Mouse (Mus musculus) retina, embryonic 14.5 days (tissue): ENCODE results near the gene Itga9.

ENCODE experiments used
- DNase-seq: peaks from one replicate; pipeline ENCODE4 v3.0.0-alpha.2; 2015; ENCODE audit warnings: low spot score

Itga9 gene

DNA sequence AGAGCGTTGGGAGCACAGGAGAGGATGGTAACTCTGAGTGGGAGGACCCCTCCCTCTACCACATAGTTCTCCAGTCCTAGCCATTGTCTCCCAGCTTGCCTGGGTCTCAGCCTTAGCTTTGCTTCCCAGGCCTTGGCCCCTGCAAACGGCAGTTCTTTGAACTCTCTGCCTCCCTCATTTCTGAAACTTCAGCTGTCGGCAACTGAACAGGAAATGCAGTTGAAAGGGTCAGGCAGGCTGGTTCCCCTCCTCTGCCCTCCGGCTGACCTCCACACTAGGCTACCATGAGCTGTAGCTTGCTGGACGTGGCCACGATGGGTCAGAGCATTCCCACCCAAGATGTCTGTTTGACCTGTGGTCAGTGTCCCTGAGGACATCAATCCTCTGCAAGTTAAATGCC is 48.5 kb downstream of the Itga9 start:
- no peak for DNase-seq

DNA sequence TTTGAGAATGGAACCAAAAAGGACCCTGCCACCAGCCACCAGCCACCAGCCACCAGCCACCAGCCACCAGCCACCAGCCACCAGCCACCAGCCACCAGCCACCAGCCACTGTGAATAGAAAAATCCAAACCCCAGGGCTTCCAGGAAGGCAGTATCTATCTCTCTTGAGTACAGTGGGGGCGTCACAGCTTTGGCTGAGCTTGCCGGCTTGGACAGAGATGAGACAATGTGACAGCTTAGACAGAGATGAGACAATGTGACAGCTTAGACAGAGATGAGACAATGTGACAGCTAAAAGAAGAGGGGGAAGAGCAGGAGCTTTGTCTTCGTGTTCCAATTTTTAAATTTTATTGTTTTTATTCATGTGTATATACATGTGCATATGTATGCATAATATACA is 49.2 kb downstream of the Itga9 start:
- no peak for DNase-seq

DNA sequence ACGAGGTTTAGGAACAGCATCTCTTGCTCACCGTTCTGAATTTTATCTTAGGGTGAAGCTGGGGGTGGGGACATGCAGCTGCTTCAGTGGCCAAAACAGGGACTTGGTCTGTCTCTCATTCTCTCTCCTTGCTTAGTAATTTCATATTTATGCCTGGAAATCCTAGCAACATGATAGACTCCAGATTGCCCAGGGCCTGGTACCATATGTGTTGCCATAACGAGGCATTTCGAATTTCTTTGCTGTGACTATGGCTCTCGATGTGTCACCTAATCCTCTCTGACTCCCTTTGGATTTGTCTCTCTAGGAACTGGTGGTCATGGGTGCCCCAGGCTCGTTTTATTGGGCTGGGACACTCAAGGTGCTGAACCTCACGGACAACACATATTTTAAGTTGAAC is 51.7 kb downstream of the Itga9 start:
- no peak for DNase-seq

DNA sequence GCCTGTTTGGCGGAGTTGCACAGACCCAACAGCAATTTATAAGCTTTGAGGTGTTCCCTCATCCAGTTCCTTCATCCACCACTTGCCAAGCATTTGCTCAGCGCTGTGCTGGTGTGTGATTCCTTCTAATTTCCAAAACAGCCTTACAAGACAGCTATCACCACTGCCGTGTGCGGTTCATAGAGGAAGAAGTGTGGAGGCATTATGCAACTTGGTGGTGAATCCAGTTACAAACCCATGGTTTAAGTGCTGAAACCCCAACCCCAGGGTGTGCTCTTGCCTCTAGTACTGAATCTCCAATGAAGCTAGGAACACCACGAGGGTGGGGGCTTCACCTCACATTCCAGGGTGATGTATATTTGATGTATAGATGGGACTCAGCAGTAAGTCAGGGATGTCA is 53.3 kb downstream of the Itga9 start:
- no peak for DNase-seq

DNA sequence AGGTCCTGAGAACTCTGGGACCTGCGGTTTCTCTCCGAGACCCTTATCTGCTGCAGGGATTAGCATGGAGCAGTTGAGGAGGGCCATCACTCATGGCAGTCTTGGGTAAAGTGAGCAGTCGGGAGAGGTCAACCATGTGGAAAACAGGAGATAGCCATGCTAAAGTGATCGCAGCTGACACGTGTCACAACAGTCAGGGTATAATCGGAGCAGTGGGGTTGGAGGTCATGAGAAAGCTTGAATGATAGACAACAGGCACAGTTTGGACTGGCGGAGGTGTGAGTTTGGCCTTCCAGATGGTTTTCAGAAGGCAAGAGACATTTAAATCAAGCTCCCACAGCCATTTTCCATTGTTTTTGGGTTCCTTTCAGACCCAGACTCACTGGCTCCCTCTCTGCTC is 53.8 kb downstream of the Itga9 start:
- DNase-seq = peak; percentile 39

DNA sequence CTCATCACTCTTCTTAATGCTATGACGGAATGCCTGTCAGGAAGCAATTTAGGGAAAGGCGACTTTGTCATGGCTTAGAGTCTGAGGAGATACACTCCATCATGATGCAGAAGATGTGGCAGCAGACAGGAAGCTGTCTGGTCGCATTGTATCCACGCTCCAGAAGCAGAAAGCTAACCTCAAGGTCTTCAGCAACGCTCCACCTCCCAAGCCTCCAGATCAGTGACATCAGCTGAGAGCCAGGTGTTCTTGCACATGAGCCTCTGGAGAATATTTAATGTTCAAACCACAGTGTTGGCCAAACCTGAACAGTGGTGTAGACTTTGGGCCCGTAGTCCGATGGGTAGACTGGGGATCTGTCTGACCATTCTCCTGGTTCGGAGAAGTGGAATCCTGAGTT is 55.5 kb downstream of the Itga9 start:
- DNase-seq = no peak

DNA sequence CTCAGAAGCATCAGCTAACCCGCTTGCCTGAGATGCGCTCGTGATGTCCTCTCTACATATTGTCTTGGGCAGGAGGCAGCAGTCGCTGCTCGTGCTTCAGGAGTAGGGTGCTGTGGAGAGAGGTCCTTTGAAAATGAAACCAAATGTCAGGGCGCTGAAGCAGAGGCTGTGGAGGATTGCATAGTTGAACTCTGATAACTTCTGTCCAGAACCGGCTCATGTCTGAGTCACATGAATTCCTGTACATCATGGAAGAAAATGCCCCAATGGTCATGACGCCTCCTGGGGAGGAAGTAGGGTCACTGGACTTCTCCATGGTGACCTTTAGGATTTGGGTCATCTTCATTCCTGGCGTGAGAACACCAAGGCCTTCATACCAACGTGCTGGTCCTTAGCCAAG is 56.0 kb downstream of the Itga9 start:
- no peak for DNase-seq

DNA sequence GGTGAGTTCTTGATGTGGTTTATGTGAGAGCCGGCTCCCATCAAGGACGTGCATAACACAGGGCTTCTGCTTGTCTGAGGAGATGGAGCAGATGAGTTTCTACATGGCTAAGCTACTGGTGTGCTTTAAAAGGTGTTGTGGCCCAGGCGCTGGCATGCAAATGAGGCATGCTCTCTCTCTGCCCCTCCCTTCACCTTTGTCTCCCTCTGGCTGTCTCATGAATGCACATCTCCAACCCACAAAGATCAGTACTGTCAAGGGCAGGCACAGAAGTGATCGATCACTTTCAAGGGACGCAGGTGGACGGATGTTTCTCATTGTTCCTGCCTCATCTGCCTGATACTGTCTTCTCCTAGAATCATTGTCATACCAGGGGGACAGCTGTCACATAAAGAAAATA is 57.4 kb downstream of the Itga9 start:
- no peak for DNase-seq

DNA sequence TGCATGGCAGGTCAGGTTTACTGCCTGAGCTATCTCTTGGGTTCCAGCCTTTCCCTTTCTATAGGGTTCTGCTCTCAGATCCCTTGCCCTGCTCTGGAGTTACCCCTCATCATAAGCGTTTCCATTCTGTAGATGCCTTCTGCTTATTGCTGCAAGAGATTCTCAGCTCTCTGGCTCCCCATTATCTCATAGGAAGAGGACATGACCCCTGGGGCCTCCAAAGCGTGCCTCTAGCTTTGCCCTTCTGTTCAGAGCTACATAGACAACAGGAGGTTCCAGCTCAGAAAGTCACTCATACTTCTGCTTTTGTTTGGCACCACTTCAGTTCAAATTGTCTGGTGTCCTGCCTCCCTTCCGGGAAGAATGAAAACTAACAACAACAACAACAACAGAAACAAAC is 59.6 kb downstream of the Itga9 start:
- DNase-seq = no peak

DNA sequence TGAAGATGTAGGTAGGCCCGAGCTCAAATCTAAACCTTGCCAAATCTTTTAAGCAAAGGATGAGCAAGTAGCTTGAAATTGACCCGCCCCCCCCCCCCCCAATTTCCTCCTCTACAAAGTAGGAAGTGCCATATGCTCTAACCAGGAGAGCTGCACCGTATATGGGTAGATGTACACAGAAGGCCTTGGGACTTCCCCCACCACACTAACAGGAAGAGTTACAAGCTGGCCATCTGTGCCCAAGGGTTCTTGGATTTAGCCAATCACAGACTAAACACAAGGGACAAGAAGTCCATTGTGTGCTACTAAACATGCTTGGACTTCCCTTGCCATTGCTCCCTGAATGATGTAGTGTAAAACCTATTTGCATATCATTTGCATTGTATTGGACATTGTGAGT is 63.2 kb downstream of the Itga9 start:
- no peak for DNase-seq

DNA sequence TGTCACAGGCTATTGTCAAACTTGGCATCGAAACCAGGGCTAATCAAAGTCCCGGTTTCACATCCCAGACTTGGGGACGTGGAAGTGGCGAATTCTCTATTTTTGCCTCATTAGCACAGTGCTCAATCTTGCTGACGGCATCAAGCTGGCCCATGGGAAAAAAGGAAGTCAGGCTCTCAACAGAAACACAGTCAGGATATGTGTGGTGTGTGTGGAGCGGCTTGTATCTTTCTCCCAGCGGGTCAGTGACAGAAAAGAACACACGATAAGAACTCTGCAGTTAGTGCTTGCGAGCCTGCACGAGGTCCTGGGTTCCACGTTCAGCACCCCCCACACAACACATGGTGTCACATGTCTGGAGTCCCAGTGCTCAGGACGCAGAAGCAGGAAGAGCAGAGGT is 67.8 kb downstream of the Itga9 start:
- DNase-seq = no peak

DNA sequence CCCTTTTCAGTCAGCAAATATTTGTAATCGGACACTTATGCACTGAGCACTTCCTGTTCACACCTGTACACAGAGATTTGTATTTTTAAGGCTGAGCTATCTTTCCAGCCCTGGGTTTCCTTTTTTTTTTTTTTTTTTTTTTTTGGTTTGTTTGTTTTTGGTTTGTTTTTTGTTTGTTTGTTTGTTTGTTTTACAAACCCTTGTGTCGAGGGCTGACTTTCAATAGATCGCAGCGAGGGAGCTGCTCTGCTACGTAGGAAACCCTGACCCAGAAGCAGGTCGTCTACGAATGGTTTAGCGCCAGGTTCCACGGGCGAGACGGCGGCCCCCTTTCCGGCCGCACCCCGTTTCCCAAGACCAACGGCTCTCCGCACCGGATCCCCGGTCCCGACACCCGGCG is 68.3 kb downstream of the Itga9 start:
- no peak for DNase-seq

DNA sequence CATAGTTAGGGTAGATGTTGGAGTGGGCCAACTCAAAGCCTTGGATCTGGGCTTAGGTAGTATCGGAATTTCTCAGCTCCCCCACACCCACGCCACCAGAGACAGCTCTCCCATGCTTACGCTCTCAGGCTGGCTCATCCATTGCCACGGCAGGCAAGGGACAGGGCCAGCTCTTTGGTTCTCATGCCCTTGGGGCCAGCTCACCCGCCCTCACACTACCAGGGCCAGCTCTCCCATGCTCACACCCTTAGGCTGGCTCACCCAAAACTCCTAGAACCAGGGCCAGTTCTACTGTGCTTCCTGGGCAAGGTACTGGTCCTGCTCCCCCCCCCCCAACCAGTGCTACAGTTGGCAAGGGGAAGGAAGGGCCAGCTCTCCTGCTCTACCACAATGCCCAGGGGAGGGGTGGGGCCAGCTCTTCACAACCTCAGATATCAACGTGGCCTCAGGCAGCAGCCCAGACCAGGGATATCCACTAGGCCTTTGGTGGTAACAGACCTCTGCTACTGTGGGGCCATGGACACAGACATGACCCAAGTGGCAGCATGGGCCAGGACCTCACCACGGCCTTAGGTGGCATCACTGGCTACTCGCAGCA is 69.2 kb downstream of the Itga9 start:
- DNase-seq = no peak

DNA sequence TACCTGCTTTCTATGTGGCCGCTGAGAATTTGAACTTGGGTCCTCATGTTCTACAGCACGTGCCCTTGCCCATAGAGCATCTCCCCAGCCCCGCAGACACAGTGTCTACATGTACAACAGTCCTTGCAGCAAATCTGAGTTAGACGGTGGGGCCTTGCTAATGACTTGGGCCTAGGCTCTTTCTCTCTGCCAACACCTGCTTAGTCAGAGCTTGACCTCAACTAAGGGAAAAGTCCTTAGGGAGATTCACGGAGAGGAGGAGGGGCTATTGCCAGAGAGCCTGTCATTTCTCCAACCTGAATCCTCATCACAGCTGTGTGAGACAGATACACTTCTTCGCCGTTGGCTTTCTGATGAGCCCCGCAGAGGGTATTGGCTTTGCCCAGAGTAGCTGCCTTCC is 70.2 kb downstream of the Itga9 start:
- DNase-seq = no peak

DNA sequence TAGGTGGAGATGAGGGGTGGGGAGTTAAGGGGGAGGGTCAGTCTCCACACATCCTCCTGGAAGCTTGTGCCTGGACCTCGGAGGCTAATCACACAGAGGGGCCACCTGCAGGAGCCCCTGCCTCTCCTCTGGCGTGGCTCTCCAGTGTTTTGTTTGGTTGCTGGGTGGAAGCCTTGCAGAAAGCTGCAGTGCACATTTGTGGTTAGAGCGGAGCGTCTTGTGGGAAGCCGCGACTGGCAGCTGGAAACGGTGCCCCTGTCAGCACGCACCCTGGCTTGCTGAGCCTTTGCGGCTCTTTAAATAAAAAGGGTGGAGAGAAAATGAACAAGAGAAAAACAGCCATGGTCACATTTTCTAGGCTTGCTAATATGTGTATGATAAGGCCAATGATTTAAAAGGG is 70.9 kb downstream of the Itga9 start:
- no peak for DNase-seq

DNA sequence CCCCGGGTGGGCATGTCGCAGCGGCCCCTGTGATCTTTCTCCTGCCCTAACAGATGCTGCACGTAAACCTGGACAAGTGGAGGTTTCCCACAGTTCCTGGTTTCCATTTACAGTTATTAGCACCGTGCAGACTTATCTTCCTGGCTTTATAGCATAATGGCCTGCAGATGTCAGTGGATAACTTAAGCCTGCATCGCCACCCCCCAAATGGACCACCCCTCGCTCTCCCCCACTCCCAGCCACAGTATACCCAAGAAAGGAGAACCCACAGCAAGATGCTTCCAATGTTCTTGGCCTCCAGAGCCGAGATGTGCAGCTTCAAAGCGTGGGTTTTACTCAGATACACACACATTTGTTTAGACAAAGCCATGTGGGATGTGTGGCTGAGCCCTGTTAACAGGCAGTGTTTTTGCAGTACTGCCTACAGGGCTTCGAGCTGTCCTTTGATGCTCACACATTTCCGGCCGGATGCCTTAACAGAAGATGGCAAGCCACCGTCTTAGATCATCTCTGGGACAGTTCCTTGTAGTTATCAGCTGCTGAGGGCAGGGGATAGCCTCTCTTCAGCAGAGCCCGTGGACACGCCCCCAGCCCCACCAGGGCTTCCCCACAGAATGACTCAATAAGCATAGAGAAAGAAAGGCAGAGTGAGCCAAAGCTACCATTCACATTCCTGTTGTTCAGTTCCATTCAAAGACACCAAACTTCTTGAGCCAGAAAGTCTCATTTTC is 71.7 kb downstream of the Itga9 start:
- DNase-seq = no peak

DNA sequence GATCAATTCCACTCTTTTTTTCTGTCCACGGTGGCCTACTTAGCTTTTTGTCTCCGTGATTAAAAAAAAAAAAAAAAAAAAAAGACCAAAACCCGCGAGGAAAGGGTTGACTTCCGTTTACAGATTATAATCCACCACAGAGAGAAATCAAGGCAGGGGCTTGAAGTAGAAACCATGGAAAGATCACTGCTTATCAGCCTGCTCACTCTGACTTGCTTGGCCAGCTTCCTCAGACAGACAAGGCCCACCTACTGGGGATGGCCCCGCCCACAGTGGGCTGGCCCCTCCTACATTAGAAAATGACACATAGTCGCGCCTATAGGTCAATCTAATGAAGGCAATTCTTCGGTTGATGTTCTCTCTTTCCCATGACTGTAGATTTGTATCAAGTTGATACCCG is 72.3 kb downstream of the Itga9 start:
- no peak for DNase-seq

DNA sequence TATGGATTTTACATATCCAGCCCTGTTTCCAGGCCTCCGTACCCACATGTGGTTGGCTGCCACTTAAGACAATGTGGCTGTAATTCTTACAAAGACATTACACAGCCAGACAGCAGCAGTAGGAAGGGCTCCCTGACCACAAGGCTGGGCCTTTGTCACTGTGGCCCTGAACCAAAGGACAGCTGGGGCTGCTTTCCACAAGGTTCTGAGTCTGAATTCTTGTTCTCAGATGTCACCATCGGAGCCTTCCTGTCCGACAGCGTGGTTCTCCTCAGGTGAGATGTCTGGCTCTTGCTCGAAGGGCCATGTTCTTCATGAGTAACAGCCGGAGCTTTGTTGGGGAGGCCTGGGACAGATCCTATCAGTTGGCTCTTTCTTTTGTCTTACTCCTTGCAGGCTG is 75.0 kb downstream of the Itga9 start:
- no peak for DNase-seq

DNA sequence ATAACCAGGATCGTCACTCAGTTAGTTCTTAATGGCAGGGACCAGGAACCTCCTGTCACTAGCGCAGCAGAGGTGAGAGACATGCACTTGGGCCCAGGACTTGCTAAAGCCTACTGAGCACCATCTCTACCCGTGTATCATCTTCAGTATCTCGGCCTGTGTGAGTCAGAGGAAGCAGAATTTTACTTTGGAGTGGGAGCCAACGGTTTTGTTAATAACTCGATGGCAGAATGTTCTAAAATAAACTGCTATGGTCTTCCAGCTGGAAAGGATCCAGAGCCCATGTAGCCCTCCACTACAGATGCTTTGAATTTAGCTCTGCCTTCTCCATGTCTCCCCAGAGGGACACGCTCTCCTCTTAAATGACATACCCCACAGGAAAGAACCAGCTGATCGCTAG is 75.7 kb downstream of the Itga9 start:
- no peak for DNase-seq

DNA sequence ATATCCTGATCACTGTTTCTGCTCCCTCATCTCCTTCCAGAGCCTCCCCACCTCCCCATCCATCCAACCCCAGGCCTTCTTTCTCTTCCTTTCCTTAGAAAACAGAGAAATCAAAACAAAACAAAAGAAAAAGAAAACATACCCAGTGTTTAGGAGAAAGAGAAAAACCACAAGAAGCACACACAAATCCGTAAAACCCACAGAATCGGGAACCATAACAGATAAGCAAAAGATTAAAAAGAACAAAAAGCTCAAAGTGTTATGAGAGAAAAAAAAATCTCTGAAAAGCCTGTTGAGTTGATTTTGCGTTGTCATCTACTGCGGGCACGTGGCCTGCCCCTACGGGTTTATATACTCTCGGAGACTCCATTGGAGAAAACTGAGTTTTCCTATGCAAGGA is 77.0 kb downstream of the Itga9 start:
- no peak for DNase-seq

DNA sequence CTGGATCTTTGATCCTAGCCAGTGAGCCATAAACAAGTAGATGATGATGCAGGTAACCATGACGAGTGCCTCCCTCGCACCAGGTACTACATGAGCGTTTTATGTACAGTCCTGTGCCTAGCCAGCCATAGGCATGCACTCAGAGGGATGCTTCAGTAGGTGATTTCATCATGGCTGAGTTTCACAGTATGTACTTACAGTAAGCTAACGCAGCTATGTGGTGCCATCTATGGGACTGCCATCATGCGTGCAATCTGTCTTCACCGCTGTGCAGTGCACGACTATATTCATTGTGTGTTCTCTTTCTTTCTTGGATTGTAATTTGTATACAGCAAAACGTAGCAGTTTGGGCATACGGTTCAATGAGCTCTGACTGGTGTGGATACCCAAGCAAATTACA is 77.9 kb downstream of the Itga9 start:
- peak; percentile 10 for DNase-seq

DNA sequence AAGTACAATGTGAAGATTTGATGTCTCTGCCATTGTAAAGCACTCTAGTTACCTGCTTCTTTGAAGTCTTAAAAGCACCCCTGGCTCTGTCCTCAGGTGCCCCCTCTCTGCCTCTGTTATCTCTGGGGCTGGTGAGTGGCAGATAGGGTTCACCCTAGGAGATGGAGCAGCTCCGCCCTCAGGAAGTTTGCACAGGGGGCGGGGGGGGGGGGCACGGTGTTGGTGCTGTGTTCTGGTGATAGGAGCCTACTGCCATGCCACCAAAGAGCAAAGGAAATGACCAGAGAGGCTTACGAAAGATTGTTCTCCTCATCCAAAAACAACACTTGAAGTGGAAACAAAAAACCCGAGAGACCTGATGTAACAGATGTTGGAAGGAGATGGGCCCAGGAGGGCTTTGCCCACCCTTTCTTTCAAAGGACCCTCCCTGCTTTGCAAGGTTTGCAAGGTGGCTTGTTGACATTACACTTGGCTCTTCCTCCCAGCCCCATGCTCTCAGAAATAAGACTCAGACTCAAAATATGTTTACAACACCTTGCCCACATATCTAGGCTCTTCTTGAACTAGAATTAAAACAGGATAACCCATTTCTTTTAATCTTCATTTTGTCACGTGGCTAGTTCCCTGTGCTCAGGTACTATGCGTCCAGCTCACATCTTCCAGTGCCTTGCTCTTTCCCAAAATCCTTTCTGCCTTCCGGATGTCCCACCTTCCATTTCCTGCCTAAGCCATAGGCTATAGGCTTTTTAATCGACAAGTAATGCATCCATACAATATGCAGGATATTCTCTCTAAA is 79.9 kb downstream of the Itga9 start:
- no peak for DNase-seq

DNA sequence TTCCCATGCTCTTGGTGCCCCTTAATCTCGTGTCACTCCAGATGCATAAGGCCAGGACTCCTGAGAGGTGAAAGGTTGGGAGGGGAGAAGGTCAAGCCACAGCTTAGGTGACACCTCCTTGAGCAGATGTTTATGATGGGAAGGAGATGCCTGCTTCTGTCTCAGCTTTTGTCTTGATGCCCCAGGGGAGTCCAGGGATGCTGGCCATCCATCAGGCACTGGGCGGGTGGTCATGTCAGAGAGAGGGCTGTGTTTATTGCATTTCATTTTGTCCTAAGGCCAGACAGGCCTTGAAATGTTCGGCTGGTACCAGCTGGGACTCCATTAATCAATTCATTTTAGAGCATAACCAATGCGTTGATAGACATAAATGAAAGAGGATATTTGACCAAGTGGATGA is 81.8 kb downstream of the Itga9 start:
- no peak for DNase-seq
